Mouse (Mus musculus) T-helper 2 cell (primary cell): ENCODE results near the gene Ecel1.

Experiments
- in situ Hi-C: fragments of 300-600 bp; cut with MboI, MseI; formaldehyde crosslinking; loops from one replicate; pipeline ENCODE4 v1.15.1; 2025; ENCODE audit warnings: high pct_unique_total_duplicates

Ecel1 gene

GRCm38 (mm10) chr1:87102114-87102513, 54.2 kb downstream of the Ecel1 start:
- in situ Hi-C loops = loop anchor here (5.0 kb wide), 1 partner anchor 85 kb away; no protein-coding TSS in a partner anchor

- in situ Hi-C loops = loop anchor here (5.0 kb wide), 1 partner anchor 86 kb away; no protein-coding TSS in a partner anchor
Measured at GRCm38 (mm10) chr1:87101411-87101810, 54.9 kb downstream of the Ecel1 start, which contains the start of gene Alpi. TSS of gene Alpi (minus strand) at chr1:87101606.

- in situ Hi-C loops = no loop called here
Measured at GRCm38 (mm10) chr1:87098358-87098975, 57.9 kb downstream of the Ecel1 start.
